Mouse (Mus musculus): ENCODE data around the gene Mapkapk3. TPM values are rescaled to one million over a fixed set of nuclear protein-coding genes. Genes with fewer than 3 reads are reported as not detected.

The Mapkapk3 gene
- polyA plus RNA-seq, 1 experiment from 2014 or later: 3.9 TPM

GRCm38 (mm10) chr9:107305012-107305411, 15.3 kb upstream of the Mapkapk3 start:
- WGBS: 84% methylated on average over 4 of the region's 4 CpGs
- DNase-seq (ENCODE audit: low spot score): no peak
- Histone ChIP-seq H3K36me3 (peaks cover 20% of the 10 kb centered on the region), H3K4me1 (no peaks in the 10 kb centered on the region), H3K27me3 (ENCODE audit: low read depth, poor library complexity, severe bottlenecking) (no peaks in the 10 kb centered on the region), H3K27ac (replicated peaks) (no peak overlapping the region), H3K4me3 (no peak overlapping the region), H3K9me3 (replicated peaks) (no peaks in the 10 kb centered on the region)

- H3K36me3 ChIP-seq: peaks cover 20% of the 10 kb centered on the region
- H3K27ac ChIP-seq (replicated peaks): no peak overlapping the region
- H3K27me3 ChIP-seq (ENCODE audit: low read depth, poor library complexity, severe bottlenecking): no peaks in the 10 kb centered on the region
- H3K9me3 ChIP-seq (replicated peaks): no peaks in the 10 kb centered on the region
- no peaks in the 10 kb centered on the region for H3K4me1 ChIP-seq
- DNase-seq (ENCODE audit: low spot score): no peak
- WGBS: 96% methylated on average over 3 of the region's 3 CpGs
- no peak overlapping the region for H3K4me3 ChIP-seq
Observed at GRCm38 (mm10) chr9:107304383-107304782, 14.7 kb upstream of the Mapkapk3 start.

- Histone ChIP-seq H3K27me3 (ENCODE audit: low read depth, poor library complexity, severe bottlenecking) (no peaks in the 10 kb centered on the region), H3K27ac (replicated peaks) (no peak overlapping the region), H3K9me3 (replicated peaks) (no peaks in the 10 kb centered on the region), H3K36me3 (peaks cover 20% of the 10 kb centered on the region), H3K4me1 (no peaks in the 10 kb centered on the region), H3K4me3 (no peak overlapping the region)
- DNase-seq (ENCODE audit: low spot score): no peak
- 87% methylated on average over 5 of the region's 5 CpGs for WGBS
Observed at GRCm38 (mm10) chr9:107303900-107304299, 14.2 kb upstream of the Mapkapk3 start.

GRCm38 (mm10) chr9:107303121-107303820, 13.6 kb upstream of the Mapkapk3 start:
- Histone ChIP-seq H3K27ac (replicated peaks) (no peak overlapping the region), H3K27me3 (ENCODE audit: low read depth, poor library complexity, severe bottlenecking) (peaks cover 3% of the 10 kb centered on the region; the same call in 1 of the 2 replicates), H3K4me3 (no peak overlapping the region), H3K4me1 (peaks cover under 1% of the 10 kb centered on the region), H3K36me3 (peaks cover 20% of the 10 kb centered on the region), H3K9me3 (replicated peaks) (no peaks in the 10 kb centered on the region)
- no peak for DNase-seq (ENCODE audit: low spot score)
- 84% methylated on average over 9 of the region's 9 CpGs for WGBS

- DNase-seq (ENCODE audit: low spot score): no peak
- no peaks in the 10 kb centered on the region for H3K9me3 ChIP-seq (replicated peaks)
- no peak overlapping the region for H3K27ac ChIP-seq (replicated peaks)
- 76% methylated on average over 7 of the region's 7 CpGs for WGBS
- no peak overlapping the region for H3K4me3 ChIP-seq
- H3K4me1 ChIP-seq: peaks cover 8% of the 10 kb centered on the region
- peaks cover 20% of the 10 kb centered on the region for H3K36me3 ChIP-seq
- peaks cover 10% of the 10 kb centered on the region for H3K27me3 ChIP-seq (ENCODE audit: low read depth, poor library complexity, severe bottlenecking)
Observed at GRCm38 (mm10) chr9:107302592-107302991, 12.9 kb upstream of the Mapkapk3 start.

- Histone ChIP-seq H3K27me3 (ENCODE audit: low read depth, poor library complexity, severe bottlenecking) (peaks cover 15% of the 10 kb centered on the region), H3K36me3 (peaks cover 20% of the 10 kb centered on the region), H3K9me3 (replicated peaks) (no peaks in the 10 kb centered on the region), H3K4me1 (peaks cover 16% of the 10 kb centered on the region), H3K4me3 (no peak overlapping the region), H3K27ac (replicated peaks) (no peak overlapping the region)
- 88% methylated on average over 17 of the region's 17 CpGs for WGBS
- DNase-seq (ENCODE audit: low spot score): no peak
Observed at GRCm38 (mm10) chr9:107301554-107302331, 12.1 kb upstream of the Mapkapk3 start.

GRCm38 (mm10) chr9:107300224-107300973, 10.7 kb upstream of the Mapkapk3 start:
- H3K36me3 ChIP-seq: peaks cover 20% of the 10 kb centered on the region
- DNase-seq (ENCODE audit: low spot score): no peak
- no peaks in the 10 kb centered on the region for H3K9me3 ChIP-seq (replicated peaks)
- H3K4me1 ChIP-seq: peaks cover 27% of the 10 kb centered on the region
- H3K27me3 ChIP-seq (ENCODE audit: low read depth, poor library complexity, severe bottlenecking): peaks cover 20% of the 10 kb centered on the region
- H3K27ac ChIP-seq (replicated peaks): no peak overlapping the region
- no peak overlapping the region for H3K4me3 ChIP-seq
- 93% methylated on average over 30 of the region's 30 CpGs for WGBS

- no peak overlapping the region for H3K4me3 ChIP-seq
- no peak overlapping the region for H3K27ac ChIP-seq (replicated peaks)
- no peaks in the 10 kb centered on the region for H3K9me3 ChIP-seq (replicated peaks)
- DNase-seq (ENCODE audit: low spot score): no peak
- WGBS: 93% methylated on average over 7 of the region's 7 CpGs
- peaks cover 20% of the 10 kb centered on the region for H3K36me3 ChIP-seq
- H3K27me3 ChIP-seq (ENCODE audit: low read depth, poor library complexity, severe bottlenecking): peaks cover 25% of the 10 kb centered on the region
- peaks cover 27% of the 10 kb centered on the region for H3K4me1 ChIP-seq
Observed at GRCm38 (mm10) chr9:107299783-107300182, 10.1 kb upstream of the Mapkapk3 start.

- Histone ChIP-seq H3K36me3 (peaks cover 20% of the 10 kb centered on the region), H3K9me3 (replicated peaks) (no peaks in the 10 kb centered on the region), H3K27ac (replicated peaks) (no peak overlapping the region), H3K27me3 (ENCODE audit: low read depth, poor library complexity, severe bottlenecking) (peaks cover 29% of the 10 kb centered on the region), H3K4me3 (no peak overlapping the region), H3K4me1 (peaks cover 27% of the 10 kb centered on the region)
- WGBS: 89% methylated on average over 6 of the region's 6 CpGs
- DNase-seq (ENCODE audit: low spot score): no peak
Observed at GRCm38 (mm10) chr9:107298876-107299275, 9.2 kb upstream of the Mapkapk3 start.

GRCm38 (mm10) chr9:107298059-107298780, 8.5 kb upstream of the Mapkapk3 start:
- peak overlapping the region; percentile 76 for H3K4me3 ChIP-seq

GRCm38 (mm10) chr9:107297658-107298057, 8.0 kb upstream of the Mapkapk3 start:
- WGBS: 93% methylated on average over 4 of the region's 4 CpGs
- Histone ChIP-seq H3K9me3 (replicated peaks) (no peaks in the 10 kb centered on the region), H3K4me3 (peak overlapping the region; percentile 76), H3K27ac (replicated peaks) (no peak overlapping the region), H3K4me1 (peaks cover 27% of the 10 kb centered on the region), H3K36me3 (peaks cover 20% of the 10 kb centered on the region), H3K27me3 (ENCODE audit: low read depth, poor library complexity, severe bottlenecking) (peaks cover 32% of the 10 kb centered on the region)
- DNase-seq (ENCODE audit: low spot score): no peak

More at GRCm38 (mm10) chr9:107298059-107298780, 8.5 kb upstream of the Mapkapk3 start:
- Histone ChIP-seq H3K36me3 (peaks cover 20% of the 10 kb centered on the region), H3K9me3 (replicated peaks) (no peaks in the 10 kb centered on the region), H3K27ac (replicated peaks) (no peak overlapping the region), H3K27me3 (ENCODE audit: low read depth, poor library complexity, severe bottlenecking) (peaks cover 29% of the 10 kb centered on the region), H3K4me1 (peaks cover 27% of the 10 kb centered on the region)
- no peak for DNase-seq (ENCODE audit: low spot score)
- WGBS: 86% methylated on average over 8 of the region's 8 CpGs

- H3K4me3 ChIP-seq: peak overlapping the region; percentile 76
- H3K27me3 ChIP-seq (ENCODE audit: low read depth, poor library complexity, severe bottlenecking): peaks cover 38% of the 10 kb centered on the region
- peaks cover 27% of the 10 kb centered on the region for H3K4me1 ChIP-seq
- H3K27ac ChIP-seq (replicated peaks): peak overlapping the region; percentile 87
- H3K36me3 ChIP-seq: peaks cover 18% of the 10 kb centered on the region
- WGBS: 17% methylated on average over 16 of the region's 16 CpGs
- H3K9me3 ChIP-seq (replicated peaks): no peaks in the 10 kb centered on the region
- DNase-seq (ENCODE audit: low spot score): no peak
Observed at GRCm38 (mm10) chr9:107297059-107297458, 7.4 kb upstream of the Mapkapk3 start.

All from midbrain, embryonic 10.5 days (tissue).